Mouse (Mus musculus) heart, postnatal 10 days (tissue): Measurements from ENCODE around the gene Pus3. TPM values are rescaled to one million over a fixed set of nuclear protein-coding genes. Genes with fewer than 3 reads are reported as not detected.
"Not testable (repeated sequence)": the region's sequence is repeated elsewhere in the genome, so short reads cannot be mapped to it uniquely, and the experiment has no call there.

Source experiments
- DNase-seq, 2 experiments: peaks; one replicate each; pipeline ENCODE4 v3.0.0; 2021
- intact Hi-C: fragments of 180-260 bp; cut with DNase I; formaldehyde crosslinking; loops from one replicate; pipeline ENCODE4 v1.15.1; 2025
- total RNA-seq, 2 experiments: library from RNA; stranded (reverse); gene quantifications; 2 replicates each; pipeline ENCODE4 v1.2.3; 2021

The Pus3 gene
- total RNA-seq, 2 experiments from 2014 or later: 7.4 to 8.4 TPM

DNA sequence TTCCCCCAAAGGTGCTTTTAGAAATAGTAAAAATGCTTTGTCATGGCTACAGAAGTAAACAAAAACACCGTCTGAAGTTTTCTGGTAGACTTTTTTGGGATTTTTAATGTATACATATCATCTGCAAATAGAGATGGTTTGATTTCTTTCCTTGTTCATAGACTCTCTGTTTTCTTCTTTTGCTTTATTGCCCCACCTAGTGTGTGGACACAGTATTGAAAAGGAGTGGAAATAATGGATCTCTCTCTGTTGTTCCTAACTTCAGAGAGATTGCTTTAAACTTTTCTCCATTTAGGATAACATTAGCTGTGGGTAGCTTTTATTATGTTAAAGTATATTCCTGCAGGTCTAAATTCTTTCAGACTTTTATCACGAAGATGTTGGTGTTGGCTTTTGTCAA, 55.6 kb downstream of the Pus3 start:
- intact Hi-C loops: no loop called here
- no peak for DNase-seq

DNA sequence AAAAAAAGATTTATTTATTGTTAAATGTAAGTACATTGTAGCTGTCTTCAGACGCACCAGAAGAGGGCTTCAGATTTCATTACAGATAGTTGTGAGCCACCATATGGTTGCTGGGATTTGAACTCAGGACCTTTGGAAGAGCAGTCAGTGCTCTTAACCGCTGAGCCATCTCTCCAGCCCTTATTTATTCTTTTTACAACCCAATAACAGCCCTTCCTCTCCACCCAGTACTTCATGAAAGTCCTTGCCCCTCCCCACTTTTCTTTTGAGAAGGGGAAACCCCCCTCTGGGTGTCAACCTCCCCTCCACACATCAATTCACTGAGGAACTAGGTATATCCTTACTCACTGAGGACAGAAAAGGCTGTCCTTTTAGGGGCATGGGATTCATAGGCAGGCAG, 58.4 kb downstream of the Pus3 start:
- intact Hi-C loops, DNase-seq: not testable (repeated sequence)

Other genes with a start within 250 kb of the Pus3 start
- 10 to 100 TPM; 19.7 to 31.2 TPM for gene Cdon, start 137.5 kb upstream of the Pus3 start, total RNA-seq
- gene Gm1113, start 40.3 kb upstream of the Pus3 start, total RNA-seq: not detected
- under 1 TPM in 1 of 2 experiments, not detected in 1; 0.02 TPM for gene Ddx25, start 67 bp upstream of the Pus3 start, total RNA-seq
- gene Pate2, start 11.7 kb downstream of the Pus3 start, total RNA-seq: under 1 TPM in 1 of 2 experiments, not detected in 1; 0.25 TPM
- gene Hyls1, start 11.8 kb downstream of the Pus3 start, total RNA-seq: 1 to 10 TPM; 3.5 to 4.5 TPM
- gene Pate4, start 53.3 kb downstream of the Pus3 start, total RNA-seq: not detected
- not detected for gene Pate3, start 89.6 kb downstream of the Pus3 start, total RNA-seq
- not detected for gene Pate1, start 128.8 kb downstream of the Pus3 start, total RNA-seq
- not detected for gene Gm17677, start 182.5 kb downstream of the Pus3 start, total RNA-seq
- gene Gm17727, start 219.5 kb downstream of the Pus3 start, total RNA-seq: not detected
- gene Gm27235, start 231.5 kb downstream of the Pus3 start, total RNA-seq: not detected
- not detected for gene D730048I06Rik, start 231.5 kb downstream of the Pus3 start, total RNA-seq